Comparison of ENCODE assay signal across 7 mouse cellular contexts in the genomic region with DNA sequence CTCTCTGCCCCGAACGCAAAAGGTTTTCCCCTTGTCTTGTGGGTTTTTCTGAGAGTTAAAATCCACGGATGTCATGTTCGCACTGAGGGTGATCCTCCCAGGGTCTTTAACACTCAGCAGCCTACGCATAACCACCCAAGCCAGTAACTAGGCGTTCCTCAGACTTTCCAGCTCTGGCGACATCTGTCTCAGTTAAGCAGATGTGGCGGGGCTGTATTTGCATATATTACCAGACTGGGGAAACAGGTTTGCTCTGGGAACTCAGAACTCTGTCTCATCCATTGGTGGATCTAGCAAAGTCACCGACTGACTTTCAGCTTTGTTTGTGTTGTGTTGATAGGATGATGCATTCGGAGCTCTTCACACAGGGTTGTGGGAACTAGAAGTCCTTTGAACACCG. TPM values are rescaled to one million over a fixed set of nuclear protein-coding genes. Genes with fewer than 3 reads are reported as not detected.
A peak's percentile ranks its signal among the peaks of the same experiment; 100 is the strongest.
DNase-seq lines count a peak whose midpoint lies in the region; ATAC-seq and TF ChIP-seq lines count a peak whose summit lies in the region.

No protein-coding gene starts in this region.

- no peak for TF ChIP-seq EP300 in stomach, postnatal 0 days (optimal IDR thresholded peaks at IDR 0.05)

- H3K4me2 ChIP-seq in forebrain, embryonic 14.5 days (ENCODE audit: low read length) = peak overlapping the region; percentile 50
- peak overlapping the region; percentile 44 for H3K4me2 ChIP-seq in liver, embryonic 12.5 days
- H3K4me2 ChIP-seq in stomach, postnatal 0 days (replicated peaks; ENCODE audit: low read depth) = peak overlapping the region; percentile 47

- 11% methylated on average over 11 of the region's 11 CpGs for WGBS in spleen, adult 2 months
- WGBS in forebrain, embryonic 14.5 days = 22% methylated on average over 11 of the region's 11 CpGs
- 3% methylated on average over 11 of the region's 11 CpGs for WGBS in liver, embryonic 12.5 days (ENCODE audit: insufficient replicate concordance)
- 22% methylated on average over 11 of the region's 11 CpGs for WGBS in stomach, postnatal 0 days

- DNase-seq in spleen, adult 2 months (ENCODE audit: low read depth in 1 of 2, low spot score in 2 of 2) = no peak
- no peak for DNase-seq in spleen, postnatal 14 days (ENCODE audit: low spot score in 2 of 2)
- DNase-seq in forebrain, embryonic 14.5 days (ENCODE audit: low spot score) = no peak
- no peak for DNase-seq in stomach, postnatal 0 days (ENCODE audit: low spot score)
- no peak for DNase-seq in spleen, postnatal 10 days (ENCODE audit: low spot score in 2 of 2)
- DNase-seq in layer of hippocampus, adult 9-11 months = no peak

- TF ChIP-seq CTCF in spleen, adult 2 months (IDR thresholded peaks at IDR 0.05; ENCODE audit: extremely low read depth, insufficient read depth, insufficient read length, insufficient replicate concordance) = no peak
- no peak for TF ChIP-seq CTCF in stomach, postnatal 0 days (IDR thresholded peaks at IDR 0.05; ENCODE audit: low read depth)

- H3K27ac ChIP-seq in spleen, adult 2 months (ENCODE audit: insufficient read depth, low read length) = no peak overlapping the region
- no peak overlapping the region for H3K27ac ChIP-seq in forebrain, embryonic 14.5 days (ENCODE audit: low read depth, low read length)
- no peak overlapping the region for H3K27ac ChIP-seq in liver, embryonic 12.5 days
- 0 out of 2 replicates have a peak overlapping the region, but pooled peaks have one; percentile 8 for H3K27ac ChIP-seq in stomach, postnatal 0 days (replicated peaks)

- 0 out of 2 replicates have a peak, but pooled peaks cover 4% of the 10 kb centered on the region for H3K9me3 ChIP-seq in forebrain, embryonic 14.5 days (replicated peaks; ENCODE audit: control insufficient read depth, low read length)
- no peaks in the 10 kb centered on the region for H3K9me3 ChIP-seq in liver, embryonic 12.5 days (replicated peaks)
- H3K9me3 ChIP-seq in stomach, postnatal 0 days (ENCODE audit: control insufficient read depth, low read length) = no peaks in the 10 kb centered on the region

- no peak for ATAC-seq in forebrain, embryonic 14.5 days
- no peak for ATAC-seq in liver, embryonic 12.5 days
- ATAC-seq in stomach, postnatal 0 days (ENCODE audit: low FRiP score, low TSS enrichment) = peak; percentile 49; the same call in 1 of the 2 replicates

- H3K4me3 ChIP-seq in spleen, adult 2 months (ENCODE audit: extremely low read depth, insufficient read depth, insufficient read length) = peak overlapping the region; percentile 10; the same call in 1 of the 2 replicates
- H3K4me3 ChIP-seq in forebrain, embryonic 14.5 days (ENCODE audit: low read depth, low read length) = peak overlapping the region; percentile 22
- H3K4me3 ChIP-seq in liver, embryonic 12.5 days = peak overlapping the region; percentile 15; the same call in 1 of the 2 replicates
- peak overlapping the region; percentile 23; the same call in 1 of the 2 replicates for H3K4me3 ChIP-seq in stomach, postnatal 0 days (ENCODE audit: low read depth, low read length)

- H3K27me3 ChIP-seq in spleen, adult 2 months (ENCODE audit: control insufficient read depth, insufficient read depth, low read length) = no peaks in the 10 kb centered on the region
- H3K27me3 ChIP-seq in forebrain, embryonic 14.5 days (replicated peaks; ENCODE audit: control insufficient read depth, insufficient read depth, low read length) = no peaks in the 10 kb centered on the region
- peaks cover 61% of the 10 kb centered on the region for H3K27me3 ChIP-seq in liver, embryonic 12.5 days (replicated peaks)
- H3K27me3 ChIP-seq in stomach, postnatal 0 days (ENCODE audit: control insufficient read depth, insufficient read depth, low read length) = no peaks in the 10 kb centered on the region

- H3K9ac ChIP-seq in forebrain, embryonic 14.5 days (ENCODE audit: low read length) = peak overlapping the region; percentile 45; the same call in 1 of the 2 replicates
- no peak overlapping the region for H3K9ac ChIP-seq in liver, embryonic 12.5 days
- no peak overlapping the region for H3K9ac ChIP-seq in stomach, postnatal 0 days (ENCODE audit: low read length)

- no peak for TF ChIP-seq POLR2A in spleen, adult 2 months (IDR thresholded peaks at IDR 0.05; ENCODE audit: low read depth, low read length)

- no peaks in the 10 kb centered on the region for H3K36me3 ChIP-seq in spleen, adult 2 months (ENCODE audit: control insufficient read depth, insufficient read depth, low read length)
- H3K36me3 ChIP-seq in forebrain, embryonic 14.5 days (ENCODE audit: control insufficient read depth, insufficient read depth, low read length) = no peaks in the 10 kb centered on the region
- no peaks in the 10 kb centered on the region for H3K36me3 ChIP-seq in liver, embryonic 12.5 days
- H3K36me3 ChIP-seq in stomach, postnatal 0 days (ENCODE audit: control insufficient read depth, insufficient read depth, low read length) = no peaks in the 10 kb centered on the region

- H3K4me1 ChIP-seq in spleen, adult 2 months (ENCODE audit: control insufficient read depth, insufficient read depth, insufficient read length) = peaks cover 16% of the 10 kb centered on the region; the same call in 1 of the 2 replicates
- peaks cover 16% of the 10 kb centered on the region for H3K4me1 ChIP-seq in forebrain, embryonic 14.5 days (ENCODE audit: control insufficient read depth, insufficient read depth, low read length)
- H3K4me1 ChIP-seq in liver, embryonic 12.5 days = no peaks in the 10 kb centered on the region
- no peaks in the 10 kb centered on the region; the same call in 1 of the 2 replicates for H3K4me1 ChIP-seq in stomach, postnatal 0 days (replicated peaks; ENCODE audit: control insufficient read depth, insufficient read depth)

RNA-seq across cellular contexts. Expression of a gene that starts 10.7 kb away (rescaled TPM):
- 1.2 and 1.9 TPM in 2 replicates for polyA plus RNA-seq in spleen, adult 2 months (2012; rRNA removed)
- polyA plus RNA-seq in forebrain, embryonic 14.5 days (2014; fragmentation: Nextera tagmentation; extraction: Ambion mirVana) = 64.2 and 71.9 TPM in 2 replicates
- 6.2 and 6.7 TPM in 2 replicates for polyA plus RNA-seq in liver, embryonic 12.5 days (2016; fragmentation: Nextera tagmentation; extraction: Ambion mirVana)
- polyA plus RNA-seq in stomach, postnatal 0 days (2015; fragmentation: Nextera tagmentation; extraction: Ambion mirVana) = 27.8 and 28.2 TPM in 2 replicates
